In genomic region chr14:120685263-120685662, GRCm38 (mm10) we compare ENCODE assay signal across 23 mouse cellular contexts.
DNase-seq lines count a peak whose midpoint lies in the region; ATAC-seq and TF ChIP-seq lines count a peak whose summit lies in the region.
"Had no signal": no experiment of that assay in that cellular context is flagged by ENCODE, and none has a peak within 500 bp of the region (broad histone marks: within the 10 kb centered on the region; RNA-seq: fewer than 3 reads in every experiment).

No protein-coding gene starts in this region.

- peak overlapping the region; percentile 13; the same call in 1 of the 2 replicates for H3K27ac ChIP-seq in left cerebral cortex, adult 2 months
- no peak overlapping the region for H3K27ac ChIP-seq in neural tube, embryonic 13.5 days (replicated peaks)
- H3K27ac ChIP-seq: embryonic facial prominence, embryonic 10.5 days; heart, embryonic 15.5 days; kidney, postnatal 0 days; limb, embryonic 10.5 days; liver, embryonic 15.5 days; macrophage had no signal

- no peaks in the 10 kb centered on the region for H3K36me3 ChIP-seq in neural tube, embryonic 13.5 days
- H3K36me3 ChIP-seq: embryonic facial prominence, embryonic 10.5 days; heart, embryonic 15.5 days; limb, embryonic 10.5 days; liver, embryonic 15.5 days had no signal

- H3K4me2 ChIP-seq in neural tube, embryonic 13.5 days: no peak overlapping the region
- H3K4me2 ChIP-seq: heart, embryonic 15.5 days; liver, embryonic 15.5 days had no signal

- no peaks in the 10 kb centered on the region for H3K4me1 ChIP-seq in neural tube, embryonic 13.5 days (replicated peaks)
- H3K4me1 ChIP-seq: embryonic facial prominence, embryonic 10.5 days; heart, embryonic 15.5 days; limb, embryonic 10.5 days; liver, embryonic 15.5 days had no signal

- H3K27me3 ChIP-seq in neural tube, embryonic 13.5 days: no peaks in the 10 kb centered on the region
- H3K27me3 ChIP-seq: heart, embryonic 15.5 days; liver, embryonic 15.5 days had no signal

- no peak for TF ChIP-seq CTCF in left cerebral cortex, adult 2 months (IDR thresholded peaks at IDR 0.05)

- WGBS in neural tube, embryonic 13.5 days: 79% methylated on average over 4 of the region's 4 CpGs

- no peak overlapping the region for H3K4me3 ChIP-seq in left cerebral cortex, adult 2 months
- no peak overlapping the region for H3K4me3 ChIP-seq in neural tube, embryonic 13.5 days
- H3K4me3 ChIP-seq: embryonic facial prominence, embryonic 10.5 days; heart, embryonic 15.5 days; limb, embryonic 10.5 days; liver, embryonic 15.5 days had no signal

- H3K9me3 ChIP-seq in neural tube, embryonic 13.5 days: no peaks in the 10 kb centered on the region
- H3K9me3 ChIP-seq: embryonic facial prominence, embryonic 10.5 days; heart, embryonic 15.5 days; limb, embryonic 10.5 days; liver, embryonic 15.5 days had no signal

- no peak for DNase-seq in frontal cortex, postnatal 36 days (ENCODE audit: low spot score in 2 of 2)
- no peak for DNase-seq in left cerebral cortex, adult 2 months (ENCODE audit: extremely low spot score in 1 of 2, low spot score in 2 of 2)
- no peak for DNase-seq in left cerebral cortex, postnatal 36 days (ENCODE audit: low spot score in 2 of 2)
- DNase-seq in neural tube, embryonic 10.5 days (ENCODE audit: extremely low spot score, low spot score): no peak
- DNase-seq in ovary, postnatal 36 days (ENCODE audit: low spot score): no peak
- DNase-seq: adrenal gland, postnatal 14 days; cerebellum, adult 9-10 months; gastrocnemius, postnatal 36 days; heart, postnatal 36 days; kidney, adult 2 months; liver; retina, postnatal 1 day; right cerebral cortex, postnatal 4 days had no signal

- intact Hi-C loops in left cerebral cortex, adult 2 months (cut with DNase I): no loop called here
- intact Hi-C loops in left cerebral cortex, postnatal 36 days (cut with DNase I): no loop called here

- no peak overlapping the region for H3K9ac ChIP-seq in neural tube, embryonic 13.5 days
- H3K9ac ChIP-seq: heart, embryonic 15.5 days; liver, embryonic 15.5 days had no signal

- ATAC-seq in frontal cortex, adult (ENCODE audit: low TSS enrichment): peak; percentile 62
- ATAC-seq in neural tube, embryonic 13.5 days (ENCODE audit: low read depth): peak; percentile 56; the same call in 1 of the 2 replicates
- ATAC-seq: forebrain, embryonic 16.5 days; midbrain, embryonic 16.5 days had no signal
